Mouse (Mus musculus) heart, adult 2 months (tissue): Measurements from ENCODE around the gene Galnt18.

Source experiments
- CTCF ChIP-seq: fragments of 200-600 bp; IDR thresholded peaks from 2 replicates; pipeline ENCODE4 v1.8.1; 2022; ENCODE audit warnings: antibody characterized with exemption, mild to moderate bottlenecking, moderate library complexity
- EP300 ChIP-seq: fragments of 200-500 bp; IDR thresholded peaks from 2 replicates; pipeline ENCODE4 v1.6.1; 2011; ENCODE audit warnings: low read depth, low read length, control low read depth; ENCODE audit not compliant: insufficient read depth

GRCm38 (mm10) chr7:111545614-111546013, 234.2 kb downstream of the Galnt18 start:
- TF ChIP-seq EP300 (no peak), CTCF (no peak)
